Mouse (Mus musculus) lung, embryonic 14.5 days (tissue): ENCODE data around the gene Plscr4. TPM values are rescaled to one million over a fixed set of nuclear protein-coding genes. Genes with fewer than 3 reads are reported as not detected.
A peak's percentile ranks its signal among the peaks of the same experiment; 100 is the strongest.

Experiments
- ATAC-seq: fragments of 200-750 bp; cut with Nextera tagmentation; 2 replicates; pipeline ENCODE4 v1.8.0; 2017; ENCODE audit warnings: mild to moderate bottlenecking, moderate TSS enrichment, moderate library complexity; ENCODE audit not compliant: insufficient read depth
- DNase-seq: peaks from one replicate; pipeline ENCODE4 v3.0.0-alpha.2; 2015
- H3K27ac ChIP-seq: fragments of 300-500 bp; sonication (generic); 2 replicates; pipeline ENCODE4 v1.5.1; 2014; ENCODE audit warnings: low read depth, mild to moderate bottlenecking, moderate library complexity
- H3K27me3 ChIP-seq: fragments of 300-500 bp; sonication (generic); 2 replicates; pipeline ENCODE4 v1.6.1; 2014; ENCODE audit warnings: low read length, control low read depth; ENCODE audit not compliant: insufficient read depth
- H3K36me3 ChIP-seq: fragments of 300-500 bp; sonication (generic); 2 replicates; pipeline ENCODE4 v1.6.1; 2014; ENCODE audit warnings: control low read depth; ENCODE audit not compliant: insufficient read depth
- H3K4me1 ChIP-seq: fragments of 300-500 bp; sonication (generic); 2 replicates; pipeline ENCODE4 v1.6.1; 2014; ENCODE audit warnings: antibody characterized with exemption, control low read depth; ENCODE audit not compliant: insufficient read depth
- H3K4me2 ChIP-seq: fragments of 300-500 bp; sonication (generic); 2 replicates; pipeline ENCODE4 v1.6.1; 2014; ENCODE audit warnings: mild to moderate bottlenecking
- H3K4me3 ChIP-seq: fragments of 300-500 bp; sonication (generic); 2 replicates; pipeline ENCODE4 v1.5.1; 2014; ENCODE audit warnings: low read depth, low read length
- H3K9ac ChIP-seq: fragments of 300-500 bp; sonication (generic); 2 replicates; pipeline ENCODE4 v1.6.1; 2014
- H3K9me3 ChIP-seq: fragments of 300-500 bp; sonication (generic); 2 replicates; pipeline ENCODE4 v1.6.1; 2016; ENCODE audit warnings: low read depth, low read length, control low read depth
- CTCF ChIP-seq: IDR thresholded peaks from 2 replicates; pipeline ENCODE4 v1.5.1; 2016; ENCODE audit warnings: antibody characterized with exemption, low read depth
- WGBS: fragments of 180-500 bp; shearing (Covaris S2); extraction: QIAGEN DNeasy Blood & Tissue Kit; methylation state at CpG from one replicate; pipeline ENCODE4 v1.1.7; 2014; 5-methylcytosine and 5-hydroxymethylcytosine counted together
- polyA plus RNA-seq: library from polyadenylated mRNA; unstranded; fragments of >200 nt; fragmentation: Nextera tagmentation; extraction: Ambion mirVana; gene quantifications from 2 replicates; pipeline ENCODE4 v1.2.1, GENCODE M21; 2014

The Plscr4 gene
- polyA plus RNA-seq, 1 experiment from 2014 or later: 16.9 TPM

DNA sequence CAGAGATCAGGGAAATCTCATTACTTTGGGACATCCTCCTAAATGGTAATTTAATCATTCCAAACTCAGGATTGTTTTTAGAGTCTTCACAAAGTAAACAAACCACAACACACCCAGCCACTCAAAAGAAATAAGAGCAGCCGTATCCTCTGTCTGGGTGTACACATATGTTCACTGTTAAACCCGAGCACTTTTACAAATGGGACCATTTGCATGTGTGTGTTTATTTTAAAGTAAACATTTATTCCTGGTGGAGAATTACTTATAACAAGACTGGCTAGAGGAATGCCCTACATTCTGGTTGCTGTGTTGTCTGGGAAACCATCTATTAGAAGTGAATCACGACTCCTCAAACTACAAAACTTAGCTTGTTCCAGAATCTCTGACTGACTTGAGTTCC lies 47.1 kb downstream of the Plscr4 start:
- no peak for TF ChIP-seq CTCF
- peak; percentile 55 for DNase-seq
- peak; percentile 87 for ATAC-seq

DNA sequence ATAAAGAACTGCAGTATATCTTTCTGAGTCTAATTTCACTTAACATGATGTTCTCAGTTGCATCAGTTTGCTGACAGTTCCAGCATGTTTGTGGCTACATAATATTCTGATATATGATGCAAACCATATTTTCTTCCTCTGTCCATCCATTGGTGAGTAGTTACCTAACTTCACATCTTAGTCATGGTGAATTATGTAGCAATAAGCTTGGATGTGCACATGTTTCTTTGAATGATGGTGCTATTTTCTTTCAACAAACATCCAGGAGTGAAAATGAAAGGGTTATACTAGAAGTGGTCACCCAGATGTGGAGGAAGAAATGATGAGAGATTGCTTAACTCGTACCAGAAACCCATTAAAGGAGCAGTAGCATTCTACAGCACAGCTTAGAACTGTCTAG lies 47.7 kb downstream of the Plscr4 start:
- TF ChIP-seq CTCF: no peak
- DNase-seq (no peak), ATAC-seq (no peak)
- Histone ChIP-seq H3K36me3 (no peaks in the 10 kb centered on the region), H3K9me3 (no peaks in the 10 kb centered on the region), H3K4me2 (no peak overlapping the region), H3K9ac (no peak overlapping the region), H3K4me1 (no peaks in the 10 kb centered on the region), H3K27ac (no peak overlapping the region), H3K4me3 (no peak overlapping the region), H3K27me3 (no peaks in the 10 kb centered on the region)
- 38% methylated on average over 1 of the region's 1 CpGs for WGBS

More for the DNA sequence above, 47.1 kb downstream of the Plscr4 start:
- H3K9ac ChIP-seq: no peak overlapping the region
- no peaks in the 10 kb centered on the region for H3K4me1 ChIP-seq
- H3K4me3 ChIP-seq: no peak overlapping the region
- 29% methylated on average over 3 of the region's 3 CpGs for WGBS
- no peak overlapping the region for H3K27ac ChIP-seq
- no peaks in the 10 kb centered on the region for H3K36me3 ChIP-seq
- H3K4me2 ChIP-seq: no peak overlapping the region
- no peaks in the 10 kb centered on the region for H3K27me3 ChIP-seq
- no peaks in the 10 kb centered on the region for H3K9me3 ChIP-seq

DNA sequence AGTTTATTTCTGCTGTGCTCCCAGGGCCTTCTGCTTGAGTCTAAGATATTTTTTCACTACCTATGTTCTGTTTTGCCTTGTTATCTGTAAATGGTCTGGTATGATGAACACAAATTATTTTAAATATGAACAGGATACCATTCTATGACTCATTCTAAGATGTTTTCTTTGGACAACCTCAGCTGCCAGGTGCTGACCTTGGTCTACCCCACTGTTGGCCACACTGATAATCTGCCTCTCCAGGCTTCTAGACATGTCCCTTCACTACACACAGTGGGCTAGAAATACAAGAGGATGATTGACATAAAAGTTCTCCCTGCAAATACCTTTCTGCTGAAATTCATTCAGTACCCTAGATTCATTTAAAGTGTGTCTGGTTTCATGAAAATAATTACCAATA lies 54.5 kb downstream of the Plscr4 start:
- Histone ChIP-seq H3K4me1 (no peaks in the 10 kb centered on the region), H3K27me3 (no peaks in the 10 kb centered on the region), H3K9ac (no peak overlapping the region), H3K9me3 (no peaks in the 10 kb centered on the region), H3K36me3 (no peaks in the 10 kb centered on the region), H3K27ac (no peak overlapping the region), H3K4me3 (no peak overlapping the region), H3K4me2 (no peak overlapping the region)
- no peak for TF ChIP-seq CTCF
- DNase-seq (no peak), ATAC-seq (no peak)

DNA sequence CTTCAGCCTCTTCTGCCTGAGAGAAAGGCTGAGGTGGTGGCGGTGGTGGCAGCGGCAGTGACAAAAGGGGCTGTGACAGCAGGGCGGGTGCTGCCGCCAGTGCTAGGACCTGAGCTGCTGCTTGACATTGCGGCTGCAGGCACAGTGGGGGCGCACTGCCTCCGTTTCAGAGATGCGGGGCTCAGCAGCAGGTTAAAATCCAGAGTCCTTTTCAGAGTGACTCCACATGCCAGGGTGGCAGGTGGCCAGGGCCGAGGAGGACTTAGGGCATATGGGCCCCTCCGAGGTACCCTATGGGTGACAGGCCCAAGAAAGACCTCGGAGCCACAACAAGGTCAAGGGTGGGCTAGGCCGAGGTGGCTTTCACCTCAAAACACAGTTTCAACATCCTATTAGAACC lies 59.9 kb downstream of the Plscr4 start:
- DNase-seq (no peak), ATAC-seq (no peak)

DNA sequence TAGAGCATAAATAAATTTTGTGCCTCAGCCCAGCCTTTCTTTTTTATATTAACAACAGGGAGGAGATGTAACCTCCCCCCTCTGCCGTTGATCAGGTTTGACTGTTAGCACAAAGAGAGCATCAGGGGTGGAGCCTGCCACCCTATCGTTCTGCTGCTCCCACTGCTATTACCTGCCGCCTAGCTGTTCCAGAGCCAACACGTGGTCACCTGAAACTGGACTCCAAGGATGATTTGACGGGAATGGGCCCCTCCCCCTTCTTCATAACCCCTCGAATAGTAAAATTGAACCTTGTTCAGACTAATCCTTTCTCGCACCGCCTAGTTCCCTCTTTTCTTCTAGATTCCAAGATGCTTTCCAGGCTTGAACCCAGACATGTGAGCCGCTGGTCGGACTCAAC lies 63.6 kb downstream of the Plscr4 start:
- no peak for DNase-seq
- Histone ChIP-seq H3K27me3 (no peaks in the 10 kb centered on the region), H3K4me2 (no peak overlapping the region), H3K36me3 (no peaks in the 10 kb centered on the region), H3K4me1 (no peaks in the 10 kb centered on the region), H3K9ac (no peak overlapping the region), H3K27ac (no peak overlapping the region), H3K4me3 (no peak overlapping the region), H3K9me3 (peaks cover 4% of the 10 kb centered on the region; the same call in 1 of the 2 replicates)
- ATAC-seq: no peak
- TF ChIP-seq CTCF: no peak
- 93% methylated on average over 10 of the region's 10 CpGs for WGBS

More for the DNA sequence above, 59.9 kb downstream of the Plscr4 start:
- H3K9me3 ChIP-seq: peaks cover 4% of the 10 kb centered on the region; the same call in 1 of the 2 replicates
- H3K27ac ChIP-seq: no peak overlapping the region
- H3K4me3 ChIP-seq: no peak overlapping the region
- no peak for TF ChIP-seq CTCF
- H3K4me1 ChIP-seq: no peaks in the 10 kb centered on the region
- 94% methylated on average over 12 of the region's 12 CpGs for WGBS
- no peaks in the 10 kb centered on the region for H3K36me3 ChIP-seq
- no peak overlapping the region for H3K4me2 ChIP-seq
- H3K9ac ChIP-seq: no peak overlapping the region
- no peaks in the 10 kb centered on the region for H3K27me3 ChIP-seq

DNA sequence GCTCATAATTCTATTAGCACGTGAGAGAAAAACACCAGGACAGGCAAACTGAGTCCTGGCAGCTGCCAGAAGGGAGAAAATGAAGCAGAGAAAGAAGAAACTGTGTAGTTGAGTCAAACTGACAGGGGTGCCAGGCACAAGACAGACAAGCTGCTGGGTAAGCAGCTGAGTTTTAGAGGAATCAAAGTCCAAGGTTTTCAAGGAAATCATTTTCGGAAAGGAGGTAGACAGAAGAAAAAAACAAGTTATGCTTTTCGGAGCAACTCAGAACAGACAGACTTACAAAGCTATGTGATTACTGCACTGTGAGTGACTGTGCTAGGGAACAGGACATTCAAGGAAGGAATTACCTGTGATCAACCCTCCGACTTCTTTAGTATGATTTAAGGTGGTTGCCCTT lies 67.3 kb downstream of the Plscr4 start:
- no peak for DNase-seq
- H3K36me3 ChIP-seq: no peaks in the 10 kb centered on the region
- H3K27me3 ChIP-seq: no peaks in the 10 kb centered on the region
- H3K9ac ChIP-seq: no peak overlapping the region
- H3K27ac ChIP-seq: no peak overlapping the region
- no peak for TF ChIP-seq CTCF
- H3K4me3 ChIP-seq: no peak overlapping the region
- H3K9me3 ChIP-seq: no peaks in the 10 kb centered on the region
- no peaks in the 10 kb centered on the region for H3K4me1 ChIP-seq
- no peak for ATAC-seq
- WGBS: 69% methylated on average over 4 of the region's 4 CpGs
- no peak overlapping the region for H3K4me2 ChIP-seq

DNA sequence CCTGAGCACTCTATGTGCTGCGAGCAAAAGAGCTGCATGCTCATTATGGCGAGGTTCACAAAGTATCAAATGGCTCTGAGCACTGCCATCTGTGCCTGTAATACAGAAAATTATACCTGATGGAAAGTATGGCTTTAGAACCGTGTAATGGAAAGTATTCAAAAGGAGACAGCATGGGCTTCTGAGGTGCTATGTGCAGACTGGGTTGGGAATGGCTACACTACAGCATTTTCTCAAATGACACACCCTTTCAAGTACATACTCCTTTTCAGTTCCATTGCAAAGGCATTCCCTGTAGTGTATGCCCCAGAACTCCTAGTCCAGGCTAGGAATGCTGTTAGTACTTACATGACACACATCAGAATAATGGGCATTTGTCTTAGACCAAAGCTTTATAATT lies 72.9 kb downstream of the Plscr4 start:
- TF ChIP-seq CTCF: no peak
- no peak for DNase-seq
- no peak for ATAC-seq

DNA sequence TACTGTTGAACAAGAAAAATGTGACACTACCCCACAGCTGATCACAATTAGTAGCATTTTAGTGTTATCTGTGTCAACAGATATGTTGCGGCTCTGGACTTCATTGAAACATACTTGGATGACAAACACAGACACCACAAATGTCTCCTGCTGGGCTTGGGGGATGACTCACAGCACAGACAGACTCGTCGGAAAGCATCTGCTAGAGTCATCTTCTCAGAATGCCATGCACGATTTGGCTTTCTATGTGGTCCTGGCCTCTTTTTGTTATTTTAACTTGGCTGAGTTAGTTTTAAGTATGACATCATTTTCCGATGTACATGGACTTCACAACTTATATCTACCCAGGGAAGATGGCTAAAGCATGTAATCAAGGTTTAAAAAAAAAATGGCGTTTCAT lies 80.6 kb downstream of the Plscr4 start:
- WGBS: 75% methylated on average over 6 of the region's 6 CpGs
- no peak overlapping the region for H3K27ac ChIP-seq
- peaks cover 11% of the 10 kb centered on the region; the same call in 1 of the 2 replicates for H3K4me1 ChIP-seq
- no peak for TF ChIP-seq CTCF
- no peak overlapping the region for H3K4me2 ChIP-seq
- no peaks in the 10 kb centered on the region for H3K27me3 ChIP-seq
- H3K9me3 ChIP-seq: no peaks in the 10 kb centered on the region
- DNase-seq: no peak
- H3K36me3 ChIP-seq: no peaks in the 10 kb centered on the region
- H3K9ac ChIP-seq: no peak overlapping the region
- no peak for ATAC-seq
- no peak overlapping the region for H3K4me3 ChIP-seq

More for the DNA sequence above, 72.9 kb downstream of the Plscr4 start:
- no peak overlapping the region for H3K4me2 ChIP-seq
- H3K27ac ChIP-seq: no peak overlapping the region
- no peaks in the 10 kb centered on the region for H3K4me1 ChIP-seq
- no peak overlapping the region for H3K9ac ChIP-seq
- no peaks in the 10 kb centered on the region for H3K27me3 ChIP-seq
- no peaks in the 10 kb centered on the region for H3K9me3 ChIP-seq
- H3K36me3 ChIP-seq: no peaks in the 10 kb centered on the region
- H3K4me3 ChIP-seq: no peak overlapping the region
- WGBS: 74% methylated on average over 3 of the region's 3 CpGs
